Mouse (Mus musculus): ENCODE measurements around the gene Pank2. TPM values are rescaled to one million over a fixed set of nuclear protein-coding genes. Genes with fewer than 3 reads are reported as not detected.
A peak's percentile ranks its signal among the peaks of the same experiment; 100 is the strongest.

The Pank2 gene
- polyA plus RNA-seq, 1 experiment from 2014 or later: 20.4 TPM

DNA sequence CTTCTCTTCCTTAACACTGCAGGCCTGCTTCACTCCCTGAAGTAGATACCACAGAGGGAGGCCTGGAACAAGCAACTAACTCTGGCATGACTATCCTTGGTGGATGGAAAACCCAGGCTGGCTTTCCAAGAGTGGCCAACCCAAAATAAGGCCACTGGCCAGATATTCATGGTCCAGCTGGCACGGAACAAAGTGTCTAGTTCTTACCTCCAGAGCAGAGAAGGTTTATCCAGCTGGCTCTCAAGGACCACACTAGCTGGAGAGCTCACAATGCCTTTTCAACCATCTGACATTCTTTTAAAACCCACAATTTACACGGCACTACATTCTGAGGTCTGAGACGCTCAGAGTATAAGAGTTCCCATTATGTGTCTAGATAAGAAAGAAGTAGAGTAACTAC is 82.2 kb downstream of the Pank2 start:
- Histone ChIP-seq H3K27me3 (replicated peaks; ENCODE audit: control insufficient read depth, insufficient read depth, low read length) (no peaks in the 10 kb centered on the region), H3K4me1 (ENCODE audit: control insufficient read depth, insufficient read depth, low read length) (no peaks in the 10 kb centered on the region), H3K27ac (ENCODE audit: low read length) (no peak overlapping the region), H3K9me3 (ENCODE audit: control insufficient read depth, low read length) (no peaks in the 10 kb centered on the region), H3K4me3 (ENCODE audit: low read length) (no peak overlapping the region), H3K36me3 (ENCODE audit: control insufficient read depth, insufficient read depth, low read length) (no peaks in the 10 kb centered on the region), H3K4me2 (ENCODE audit: low read depth, low read length) (no peak overlapping the region), H3K9ac (ENCODE audit: low read depth, low read length) (no peak overlapping the region)
- no peak for ATAC-seq
- 83% methylated on average over 3 of the region's 3 CpGs for WGBS

DNA sequence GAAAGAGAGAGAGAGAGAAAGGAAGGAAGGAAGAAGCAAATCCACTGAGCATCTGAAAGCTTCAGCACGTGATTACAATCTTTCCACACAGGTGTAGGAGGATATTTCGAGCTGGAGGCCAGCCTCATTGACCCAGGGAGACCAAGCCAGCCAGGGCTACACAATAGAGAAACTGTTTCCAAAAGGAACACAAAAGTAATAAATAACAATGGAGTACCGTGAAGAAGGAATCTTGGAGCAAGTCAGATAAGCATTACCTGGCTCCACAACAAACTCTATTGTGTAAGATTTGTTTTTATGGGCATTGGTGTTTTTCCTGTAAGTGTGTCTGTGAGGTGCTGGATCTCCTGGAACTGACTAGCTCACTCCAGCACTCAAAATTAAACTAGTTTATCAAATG is 83.3 kb downstream of the Pank2 start:
- 61% methylated on average over 3 of the region's 3 CpGs for WGBS
- H3K27me3 ChIP-seq (replicated peaks; ENCODE audit: control insufficient read depth, insufficient read depth, low read length): no peaks in the 10 kb centered on the region
- no peaks in the 10 kb centered on the region for H3K4me1 ChIP-seq (ENCODE audit: control insufficient read depth, insufficient read depth, low read length)
- no peaks in the 10 kb centered on the region for H3K36me3 ChIP-seq (ENCODE audit: control insufficient read depth, insufficient read depth, low read length)
- no peak overlapping the region for H3K4me3 ChIP-seq (ENCODE audit: low read length)
- no peak overlapping the region for H3K4me2 ChIP-seq (ENCODE audit: low read depth, low read length)
- H3K27ac ChIP-seq (ENCODE audit: low read length): no peak overlapping the region
- H3K9ac ChIP-seq (ENCODE audit: low read depth, low read length): no peak overlapping the region
- no peak for ATAC-seq
- H3K9me3 ChIP-seq (ENCODE audit: control insufficient read depth, low read length): no peaks in the 10 kb centered on the region

Small RNAs within 50 kb of the gene (microRNA-seq; reads per million reads assigned to microRNA genes)
- gene Mir103-2: 63.0 reads per million, percentile 42 among the genes with 10 or more reads in this experiment

Other genes starting within 250 kb of the Pank2 start
- gene Gfra4, start 219.4 kb upstream of the Pank2 start, polyA plus RNA-seq (2015; fragmentation: Nextera tagmentation; extraction: Ambion mirVana): 6.9 and 8.6 TPM in 2 replicates
- gene Adam33, start 198.7 kb upstream of the Pank2 start, polyA plus RNA-seq (2015; fragmentation: Nextera tagmentation; extraction: Ambion mirVana): 5.3 TPM in 2 replicates
- 0.29 and 0.37 TPM in 2 replicates for gene Siglec1, start 175.7 kb upstream of the Pank2 start, polyA plus RNA-seq (2015; fragmentation: Nextera tagmentation; extraction: Ambion mirVana)
- gene Hspa12b, start 135.2 kb upstream of the Pank2 start, polyA plus RNA-seq (2015; fragmentation: Nextera tagmentation; extraction: Ambion mirVana): 8.3 and 8.4 TPM in 2 replicates
- not detected in 2 replicates for gene Gm11037, start 129.0 kb upstream of the Pank2 start, polyA plus RNA-seq (2015; fragmentation: Nextera tagmentation; extraction: Ambion mirVana)
- gene 1700037H04Rik, start 102.4 kb upstream of the Pank2 start, polyA plus RNA-seq (2015; fragmentation: Nextera tagmentation; extraction: Ambion mirVana): 138 and 160 TPM in 2 replicates
- gene Cenpb, start 82.4 kb upstream of the Pank2 start, polyA plus RNA-seq (2015; fragmentation: Nextera tagmentation; extraction: Ambion mirVana): 9.5 and 9.7 TPM in 2 replicates
- gene Cdc25b, start 75.5 kb upstream of the Pank2 start, polyA plus RNA-seq (2015; fragmentation: Nextera tagmentation; extraction: Ambion mirVana): 41.2 and 46.4 TPM in 2 replicates
- gene Spef1, start 75.2 kb upstream of the Pank2 start, polyA plus RNA-seq (2015; fragmentation: Nextera tagmentation; extraction: Ambion mirVana): 3.1 and 3.6 TPM in 2 replicates
- gene Ap5s1, start 55.4 kb upstream of the Pank2 start, polyA plus RNA-seq (2015; fragmentation: Nextera tagmentation; extraction: Ambion mirVana): 27.2 and 30.7 TPM in 2 replicates
- 31.9 and 38.1 TPM in 2 replicates for gene Mavs, start 28.4 kb upstream of the Pank2 start, polyA plus RNA-seq (2015; fragmentation: Nextera tagmentation; extraction: Ambion mirVana)
- 1.7 and 2.3 TPM in 2 replicates for gene Rnf24, start 90.4 kb downstream of the Pank2 start, polyA plus RNA-seq (2015; fragmentation: Nextera tagmentation; extraction: Ambion mirVana)
- gene Smox, start 229.0 kb downstream of the Pank2 start, polyA plus RNA-seq (2015; fragmentation: Nextera tagmentation; extraction: Ambion mirVana): 20.1 and 21.7 TPM in 2 replicates